Mouse (Mus musculus) lung, postnatal 0 days (tissue): Measurements from ENCODE around the gene Ror1. TPM values are rescaled to one million over a fixed set of nuclear protein-coding genes. Genes with fewer than 3 reads are reported as not detected.

Source experiments
- ATAC-seq: fragments of 200-750 bp; cut with Nextera tagmentation; 2 replicates; pipeline ENCODE4 v1.8.0; 2017; ENCODE audit warnings: moderate library complexity
- DNase-seq: peaks from one replicate; pipeline ENCODE4 v3.0.0-alpha.2; 2016; ENCODE audit warnings: low spot score
- H3K27ac ChIP-seq: fragments of 300-500 bp; sonication (generic); 2 replicates; pipeline ENCODE4 v1.5.1; 2014; ENCODE audit warnings: antibody characterized with exemption, mild to moderate bottlenecking, low read length, mixed read lengths
- H3K27me3 ChIP-seq: fragments of 300-500 bp; sonication (generic); replicated peaks from 2 replicates; pipeline ENCODE4 v1.6.1; 2014; ENCODE audit warnings: low read length, mixed read lengths; ENCODE audit not compliant: insufficient read depth
- H3K36me3 ChIP-seq: fragments of 300-500 bp; sonication (generic); 2 replicates; pipeline ENCODE4 v1.6.1; 2014; ENCODE audit warnings: low read length, mixed read lengths; ENCODE audit not compliant: insufficient read depth
- H3K4me1 ChIP-seq: fragments of 300-500 bp; sonication (generic); 2 replicates; pipeline ENCODE4 v1.6.1; 2014; ENCODE audit warnings: antibody characterized with exemption, low read depth, low read length, mixed read lengths; ENCODE audit not compliant: insufficient read depth
- H3K4me2 ChIP-seq: fragments of 300-500 bp; sonication (generic); replicated peaks from 2 replicates; pipeline ENCODE4 v1.6.1; 2014; ENCODE audit warnings: low read depth, mild to moderate bottlenecking, low read length, moderate library complexity, mixed read lengths
- H3K4me3 ChIP-seq: fragments of 300-500 bp; sonication (generic); 2 replicates; pipeline ENCODE4 v1.5.1; 2014; ENCODE audit warnings: low read depth, low read length
- H3K9ac ChIP-seq: fragments of 300-500 bp; sonication (generic); replicated peaks from 2 replicates; pipeline ENCODE4 v1.6.1; 2014; ENCODE audit warnings: low read depth, mild to moderate bottlenecking
- H3K9me3 ChIP-seq: fragments of 300-500 bp; sonication (generic); 2 replicates; pipeline ENCODE4 v1.6.1; 2016; ENCODE audit warnings: low read length, mixed read lengths
- CTCF ChIP-seq: IDR thresholded peaks from 2 replicates; pipeline ENCODE4 v1.5.1; 2016; ENCODE audit warnings: antibody characterized with exemption, mild to moderate bottlenecking
- EP300 ChIP-seq: IDR thresholded peaks from 2 replicates; pipeline ENCODE4 v1.6.1; 2016; ENCODE audit warnings: antibody characterized with exemption, mild to moderate bottlenecking, control low read depth
- WGBS: fragments of 180-500 bp; shearing (Covaris S2); extraction: QIAGEN DNeasy Blood & Tissue Kit; methylation state at CpG from one replicate; pipeline ENCODE4 v1.1.7; 2014; 5-methylcytosine and 5-hydroxymethylcytosine counted together
- polyA plus RNA-seq: library from polyadenylated mRNA; unstranded; fragments of >200 nt; fragmentation: Nextera tagmentation; extraction: Ambion mirVana; gene quantifications from 2 replicates; pipeline ENCODE4 v1.2.1, GENCODE M21; 2015

The Ror1 gene
- polyA plus RNA-seq, 1 experiment from 2014 or later: 6.2 TPM

DNA sequence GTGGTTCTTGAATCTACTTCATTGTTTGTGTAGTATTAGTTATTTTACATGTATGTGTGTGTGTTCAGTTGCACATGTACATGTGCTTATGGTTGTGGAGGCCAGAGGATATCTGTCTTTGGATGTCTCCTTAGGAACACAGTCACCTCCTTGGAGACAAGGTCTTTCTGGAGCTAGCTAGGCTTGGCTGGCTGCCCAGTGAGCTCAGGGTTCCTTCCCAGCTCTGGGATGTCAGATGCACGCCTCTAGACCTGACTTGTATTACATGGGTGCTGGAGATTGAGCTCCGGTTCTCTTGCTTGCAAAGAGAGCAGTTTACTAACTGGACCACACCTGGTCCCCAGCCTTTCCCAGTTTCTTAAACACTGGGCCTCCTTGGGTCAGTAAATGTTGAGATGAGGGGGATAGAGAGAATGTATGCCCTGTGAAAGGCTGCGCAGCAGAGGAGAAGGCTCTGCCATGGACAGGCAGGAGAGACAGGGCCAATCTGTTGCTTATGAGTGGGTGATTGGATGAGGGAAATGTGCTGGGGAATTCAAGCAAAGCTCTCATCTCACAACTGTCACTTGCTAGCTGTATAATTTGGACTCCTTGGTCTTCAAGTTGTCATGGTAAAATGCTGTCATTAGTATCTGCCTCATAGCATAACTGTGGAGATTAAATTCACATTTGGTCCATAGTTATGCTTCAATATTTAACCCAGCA is 35.3 kb downstream of the Ror1 start:
- no peak for ATAC-seq
- H3K4me2 ChIP-seq: no peak overlapping the region
- H3K36me3 ChIP-seq: no peaks in the 10 kb centered on the region
- no peaks in the 10 kb centered on the region for H3K27me3 ChIP-seq
- peaks cover 27% of the 10 kb centered on the region; the same call in 1 of the 2 replicates for H3K4me1 ChIP-seq
- no peak for TF ChIP-seq CTCF
- TF ChIP-seq EP300: no peak
- 66% methylated on average over 3 of the region's 3 CpGs for WGBS
- H3K4me3 ChIP-seq: no peak overlapping the region
- DNase-seq: no peak
- H3K27ac ChIP-seq: no peak overlapping the region
- no peak overlapping the region for H3K9ac ChIP-seq
- no peaks in the 10 kb centered on the region for H3K9me3 ChIP-seq

DNA sequence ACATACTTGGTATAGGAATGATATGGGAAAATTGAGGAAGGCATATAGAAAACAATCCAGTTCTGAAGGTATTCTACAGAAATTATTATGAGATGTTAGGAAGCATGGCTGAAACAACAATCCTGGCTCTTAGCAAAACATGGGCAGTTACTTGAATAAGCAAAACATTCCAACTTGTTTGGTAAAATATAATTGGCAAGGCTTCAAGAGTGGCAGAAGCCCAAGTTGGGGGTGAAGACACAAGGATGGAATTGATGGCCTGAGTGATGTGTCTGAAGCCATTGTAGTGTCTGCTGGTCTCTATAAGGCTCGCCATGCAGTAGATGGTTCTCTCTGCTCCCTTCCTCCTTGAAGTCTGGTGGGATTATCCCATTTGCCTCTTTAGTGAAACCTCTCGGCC is 35.9 kb downstream of the Ror1 start:
- Histone ChIP-seq H3K27ac (no peak overlapping the region), H3K36me3 (no peaks in the 10 kb centered on the region), H3K9me3 (no peaks in the 10 kb centered on the region), H3K4me2 (no peak overlapping the region), H3K9ac (no peak overlapping the region), H3K27me3 (no peaks in the 10 kb centered on the region), H3K4me3 (no peak overlapping the region), H3K4me1 (peaks cover 27% of the 10 kb centered on the region; the same call in 1 of the 2 replicates)
- ATAC-seq (no peak), DNase-seq (no peak)
- 86% methylated on average over 2 of the region's 2 CpGs for WGBS
- TF ChIP-seq CTCF (no peak), EP300 (no peak)

GRCm38 (mm10) chr4:100132261-100132660 is 36.7 kb downstream of the Ror1 start:
- peaks cover 27% of the 10 kb centered on the region; the same call in 1 of the 2 replicates for H3K4me1 ChIP-seq
- TF ChIP-seq EP300: no peak
- H3K4me2 ChIP-seq: no peak overlapping the region
- no peaks in the 10 kb centered on the region for H3K9me3 ChIP-seq
- DNase-seq (no peak), ATAC-seq (no peak)
- H3K36me3 ChIP-seq: no peaks in the 10 kb centered on the region
- H3K4me3 ChIP-seq: no peak overlapping the region
- H3K27ac ChIP-seq: no peak overlapping the region
- 54% methylated on average over 3 of the region's 3 CpGs for WGBS
- no peak overlapping the region for H3K9ac ChIP-seq
- no peaks in the 10 kb centered on the region for H3K27me3 ChIP-seq

DNA sequence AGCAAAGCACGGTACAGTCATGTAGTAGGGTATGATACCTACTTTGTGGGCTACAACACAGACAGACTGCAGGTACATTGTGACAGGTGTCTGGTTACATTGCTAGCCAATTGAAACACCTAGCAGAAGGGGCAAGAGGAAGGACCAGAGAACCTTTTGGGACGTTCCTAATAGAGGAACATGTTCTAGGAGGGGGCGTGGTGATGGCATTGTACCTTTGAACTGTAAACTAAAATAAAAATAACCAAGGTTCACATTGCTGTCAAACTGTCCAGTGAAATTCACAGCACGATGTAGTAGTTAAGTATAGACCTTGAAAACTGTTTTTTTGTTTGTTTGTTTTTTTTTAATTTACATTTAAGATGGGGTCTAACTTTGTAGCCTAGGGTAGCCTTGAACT is 40.5 kb downstream of the Ror1 start:
- WGBS: 74% methylated on average over 4 of the region's 4 CpGs
- DNase-seq: no peak
- no peaks in the 10 kb centered on the region for H3K36me3 ChIP-seq
- H3K27ac ChIP-seq: no peak overlapping the region
- H3K4me3 ChIP-seq: no peak overlapping the region
- H3K9me3 ChIP-seq: no peaks in the 10 kb centered on the region
- H3K9ac ChIP-seq: no peak overlapping the region
- TF ChIP-seq CTCF (no peak), EP300 (no peak)
- no peak overlapping the region for H3K4me2 ChIP-seq
- H3K4me1 ChIP-seq: peaks cover 4% of the 10 kb centered on the region; the same call in 1 of the 2 replicates
- no peak for ATAC-seq
- no peaks in the 10 kb centered on the region for H3K27me3 ChIP-seq

GRCm38 (mm10) chr4:100137102-100137835 is 41.7 kb downstream of the Ror1 start:
- WGBS: 86% methylated on average over 11 of the region's 11 CpGs
- no peak for DNase-seq

GRCm38 (mm10) chr4:100141626-100142025 is 46.0 kb downstream of the Ror1 start:
- H3K4me3 ChIP-seq: no peak overlapping the region
- DNase-seq: peak; percentile 13
- H3K27ac ChIP-seq: no peak overlapping the region
- no peak overlapping the region for H3K9ac ChIP-seq
- no peaks in the 10 kb centered on the region for H3K36me3 ChIP-seq
- H3K27me3 ChIP-seq: no peaks in the 10 kb centered on the region
- H3K4me1 ChIP-seq: peaks cover 4% of the 10 kb centered on the region; the same call in 1 of the 2 replicates
- no peaks in the 10 kb centered on the region for H3K9me3 ChIP-seq
- H3K4me2 ChIP-seq: no peak overlapping the region
- WGBS: 40% methylated on average over 2 of the region's 2 CpGs
- ATAC-seq: peak; percentile 44
- TF ChIP-seq CTCF (no peak), EP300 (no peak)

More at GRCm38 (mm10) chr4:100137102-100137835, 41.7 kb downstream of the Ror1 start:
- no peak overlapping the region for H3K27ac ChIP-seq
- no peak for ATAC-seq
- H3K27me3 ChIP-seq: no peaks in the 10 kb centered on the region
- no peak overlapping the region for H3K4me2 ChIP-seq
- TF ChIP-seq EP300 (no peak), CTCF (no peak)
- no peaks in the 10 kb centered on the region for H3K9me3 ChIP-seq
- no peaks in the 10 kb centered on the region for H3K36me3 ChIP-seq
- H3K4me3 ChIP-seq: no peak overlapping the region
- no peak overlapping the region for H3K9ac ChIP-seq
- H3K4me1 ChIP-seq: peaks cover 4% of the 10 kb centered on the region; the same call in 1 of the 2 replicates
